Mouse (Mus musculus) embryonic fibroblast, embryonic 13.5 days (primary cell): ENCODE data around the gene Chuk. TPM values are rescaled to one million over a fixed set of nuclear protein-coding genes. Genes with fewer than 3 reads are reported as not detected.
A peak's percentile ranks its signal among the peaks of the same experiment; 100 is the strongest.

Experiments
- H3K27ac ChIP-seq: 2 replicates; pipeline ENCODE4 v1.5.1; 2012; ENCODE audit warnings: low read length, control low read depth, inconsistent platforms; ENCODE audit not compliant: insufficient read depth
- H3K4me1 ChIP-seq: 2 replicates; pipeline ENCODE4 v1.6.1; 2011; ENCODE audit warnings: low read length; ENCODE audit not compliant: control insufficient read depth, insufficient read depth
- H3K4me3 ChIP-seq: 2 replicates; pipeline ENCODE4 v1.5.1; 2011; ENCODE audit warnings: mild to moderate bottlenecking, control low read depth, low read length; ENCODE audit not compliant: insufficient read depth
- CTCF ChIP-seq: IDR thresholded peaks from 2 replicates; pipeline ENCODE4 v1.5.1; 2011; ENCODE audit warnings: mild to moderate bottlenecking, control low read depth, low read length, moderate library complexity, borderline replicate concordance; ENCODE audit not compliant: insufficient read depth
- POLR2A ChIP-seq: IDR thresholded peaks from 2 replicates; pipeline ENCODE4 v1.6.1; 2011; ENCODE audit warnings: low read depth, mild to moderate bottlenecking, control low read depth, low read length, moderate library complexity
- polyA plus RNA-seq: library from polyadenylated mRNA; stranded (reverse); fragments of >200 nt; gene quantifications from 2 replicates; pipeline ENCODE4 v1.2.4, GENCODE M21; 2011; ENCODE audit warnings: low read depth; ENCODE audit not compliant: missing spikeins, insufficient read length

The Chuk gene
- 64.4 and 75.7 TPM in 2 replicates for polyA plus RNA-seq

DNA sequence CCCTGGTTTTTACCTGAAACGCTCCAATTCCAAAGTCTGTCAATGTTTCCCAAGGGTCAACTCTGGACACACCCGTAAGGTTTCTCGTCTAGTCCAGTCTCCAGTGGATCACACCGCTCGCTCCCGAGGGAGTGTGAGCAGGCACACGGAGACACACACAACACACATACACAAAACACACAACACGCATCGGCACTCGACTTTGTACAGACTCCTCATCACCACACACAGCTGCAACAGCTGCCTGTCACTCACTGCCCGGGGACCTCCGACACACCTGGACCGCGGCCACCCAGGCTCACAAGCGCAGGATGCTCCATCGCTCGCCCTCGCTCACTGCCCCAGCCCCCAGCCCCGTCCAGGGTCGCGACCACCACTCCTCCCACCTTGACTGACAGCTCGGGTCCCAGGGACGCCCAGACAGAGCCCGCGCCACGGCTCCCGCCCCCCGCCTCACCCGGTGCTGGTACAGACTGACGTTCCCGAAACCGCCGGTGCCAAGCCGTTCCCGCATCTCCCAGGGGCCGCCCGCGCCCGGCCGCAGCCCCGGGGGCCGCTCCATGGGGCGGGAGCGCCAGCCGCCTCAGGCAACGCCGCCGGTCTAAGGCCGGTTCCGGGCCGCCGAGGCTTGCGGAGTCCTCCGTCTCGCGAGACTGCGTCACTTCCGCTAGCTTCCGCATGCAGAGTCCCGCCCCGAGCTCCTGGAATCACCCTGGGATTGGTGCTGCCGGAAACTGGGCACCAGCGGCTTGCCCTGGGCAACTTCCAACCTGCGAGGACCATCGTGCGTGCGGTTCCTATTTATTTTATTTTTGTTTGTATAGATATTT is at the start of gene Chuk:
Gene Chuk (minus strand): TSS at position 650 of the 830 bp plus-strand sequence.
- peak within 1 kb of the TSS; percentile 93 for H3K4me3 ChIP-seq

GRCm38 (mm10) chr19:44157005-44157404 is 49.7 kb upstream of the Chuk start:
- TF ChIP-seq CTCF (no peak), POLR2A (no peak)
- no peak overlapping the region for H3K4me3 ChIP-seq
- H3K4me1 ChIP-seq = no peaks in the 10 kb centered on the region
- no peak overlapping the region for H3K27ac ChIP-seq

More for the DNA sequence above, at the start of gene Chuk:
- Histone ChIP-seq H3K4me1 (peaks cover 3% of the 10 kb centered on the region; the same call in 1 of the 2 replicates), H3K27ac (peak within 1 kb of the TSS; percentile 28)
- TF ChIP-seq POLR2A (peak; percentile 82), CTCF (no peak)

DNA sequence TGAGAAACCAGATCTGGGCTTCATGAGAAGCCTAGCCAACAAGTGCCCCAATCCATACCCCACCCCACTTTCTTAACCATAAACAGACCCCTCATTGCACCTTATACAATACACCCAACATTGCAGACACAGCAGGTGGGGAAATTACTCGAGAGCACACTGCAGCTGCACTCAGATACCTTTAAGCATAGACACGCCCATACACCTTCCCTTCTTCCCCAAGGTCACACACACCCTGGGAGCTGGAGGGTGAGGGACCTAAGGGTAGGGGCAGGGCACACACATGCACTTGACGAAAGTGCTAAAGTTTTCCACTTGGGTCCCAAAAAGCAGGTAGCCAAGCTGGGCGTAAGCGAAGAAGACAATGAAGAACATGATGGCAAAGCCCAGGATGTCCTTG is 46.5 kb upstream of the Chuk start:
- Histone ChIP-seq H3K4me1 (no peaks in the 10 kb centered on the region), H3K27ac (no peak overlapping the region), H3K4me3 (no peak overlapping the region)
- TF ChIP-seq CTCF (no peak), POLR2A (no peak)

DNA sequence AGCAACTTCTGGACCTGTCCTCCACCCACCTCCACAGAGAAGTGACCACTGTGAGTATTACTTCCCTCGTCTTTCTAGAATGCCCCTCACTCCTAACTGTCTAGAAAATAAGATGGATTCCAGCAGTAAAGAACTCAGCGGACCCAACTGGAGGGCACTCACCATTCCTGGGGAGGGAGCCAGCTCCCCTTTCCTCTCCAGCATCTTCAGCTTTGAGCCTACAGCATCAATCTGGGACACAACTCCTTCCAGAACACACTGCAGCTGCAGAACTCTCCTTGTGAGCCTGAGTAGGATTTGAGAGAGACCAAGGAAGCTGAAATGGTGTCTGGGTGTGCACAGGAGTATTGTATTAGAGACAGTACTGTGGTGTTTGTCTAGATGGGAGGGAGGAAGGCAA is 41.7 kb upstream of the Chuk start:
- H3K27ac ChIP-seq = no peak overlapping the region
- peaks cover 3% of the 10 kb centered on the region; the same call in 1 of the 2 replicates for H3K4me1 ChIP-seq
- TF ChIP-seq POLR2A = no peak
- TF ChIP-seq CTCF = no peak
- no peak overlapping the region for H3K4me3 ChIP-seq

- Histone ChIP-seq H3K4me3 (no peak overlapping the region), H3K4me1 (peaks cover 3% of the 10 kb centered on the region; the same call in 1 of the 2 replicates), H3K27ac (no peak overlapping the region)
- TF ChIP-seq POLR2A = no peak
- TF ChIP-seq CTCF = no peak
Measured at GRCm38 (mm10) chr19:44148345-44148744, 41.1 kb upstream of the Chuk start.

- Histone ChIP-seq H3K4me1 (peaks cover 3% of the 10 kb centered on the region; the same call in 1 of the 2 replicates), H3K27ac (no peak overlapping the region), H3K4me3 (no peak overlapping the region)
- TF ChIP-seq CTCF (no peak), POLR2A (no peak)
Measured at GRCm38 (mm10) chr19:44146951-44147350, 39.7 kb upstream of the Chuk start.

GRCm38 (mm10) chr19:44146568-44146879 is 39.2 kb upstream of the Chuk start:
- TF ChIP-seq POLR2A = no peak
- TF ChIP-seq CTCF = no peak
- Histone ChIP-seq H3K4me1 (peaks cover 3% of the 10 kb centered on the region; the same call in 1 of the 2 replicates), H3K4me3 (no peak overlapping the region), H3K27ac (no peak overlapping the region)

GRCm38 (mm10) chr19:44145702-44146567 is 38.7 kb upstream of the Chuk start, which contains the start of gene Bloc1s2:
Gene Bloc1s2 (minus strand): TSS chr19:44146446.
- Histone ChIP-seq H3K27ac (no peak within 1 kb of the TSS), H3K4me1 (peaks cover 3% of the 10 kb centered on the region; the same call in 1 of the 2 replicates), H3K4me3 (peak within 1 kb of the TSS; percentile 81)
- TF ChIP-seq POLR2A = peak; percentile 81
- TF ChIP-seq CTCF = no peak

DNA sequence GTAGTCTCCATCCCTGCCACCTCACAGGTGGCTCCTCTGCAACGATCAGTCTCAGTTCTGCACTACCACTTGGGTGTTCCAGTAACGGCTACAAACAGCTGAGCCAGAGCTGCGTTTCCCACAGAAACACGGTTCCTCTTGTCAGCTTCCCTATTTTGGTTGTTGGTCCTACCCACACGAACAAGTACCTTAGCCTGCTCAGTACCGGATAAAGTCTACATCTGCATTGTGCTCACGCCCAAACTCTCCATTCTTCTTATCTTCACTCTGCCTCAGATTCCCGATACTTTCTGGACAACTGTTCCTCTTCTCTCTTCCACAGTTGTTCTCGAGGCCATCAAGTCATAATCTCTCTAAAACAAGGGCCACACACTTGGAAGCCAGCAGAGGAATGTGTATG is 37.1 kb upstream of the Chuk start:
- TF ChIP-seq CTCF (no peak), POLR2A (no peak)
- H3K4me1 ChIP-seq = peaks cover 3% of the 10 kb centered on the region; the same call in 1 of the 2 replicates
- no peak overlapping the region for H3K4me3 ChIP-seq
- no peak overlapping the region for H3K27ac ChIP-seq

DNA sequence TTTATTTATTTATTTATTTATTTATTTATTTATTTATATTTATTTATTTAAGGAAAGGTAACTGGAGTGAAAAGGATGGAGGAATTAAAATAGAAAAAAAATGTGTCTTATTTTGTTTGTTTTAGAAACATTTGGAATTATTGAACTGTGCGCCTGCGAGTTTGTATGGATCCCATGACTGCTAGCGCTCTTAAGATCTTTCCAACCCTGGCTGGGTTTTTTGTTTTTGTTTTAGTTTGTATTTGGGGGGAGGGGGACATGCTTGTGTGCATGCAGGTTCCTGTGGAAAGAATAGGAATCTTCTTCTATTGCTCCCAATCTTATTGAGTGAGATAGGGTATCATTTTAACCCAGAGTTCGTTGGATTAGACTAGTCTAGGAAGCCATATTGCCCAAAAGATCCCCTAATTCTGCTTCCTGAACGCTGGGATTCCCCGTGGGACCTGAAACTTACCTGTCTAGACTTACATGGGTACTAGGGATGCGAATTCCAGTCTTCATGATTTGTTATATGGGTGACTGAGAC is 28.7 kb upstream of the Chuk start:
- H3K27ac ChIP-seq = no peak overlapping the region
- no peak overlapping the region for H3K4me3 ChIP-seq
- TF ChIP-seq POLR2A (no peak), CTCF (no peak)

More for the DNA sequence above, 28.7 kb upstream of the Chuk start:
- peaks cover 5% of the 10 kb centered on the region for H3K4me1 ChIP-seq
